Mouse (Mus musculus) cerebellum, adult 9-10 months (tissue): ENCODE measurements at regions not wholly inside any gene's neighbourhood (a gene's known extent, or its start where the extent isn't known, plus 50 kb on each side); places are given as distances from the start of the nearest gene placed in this dataset.

Experiments used
- DNase-seq: peaks from one replicate; pipeline ENCODE4 v3.0.0; 2022

DNA sequence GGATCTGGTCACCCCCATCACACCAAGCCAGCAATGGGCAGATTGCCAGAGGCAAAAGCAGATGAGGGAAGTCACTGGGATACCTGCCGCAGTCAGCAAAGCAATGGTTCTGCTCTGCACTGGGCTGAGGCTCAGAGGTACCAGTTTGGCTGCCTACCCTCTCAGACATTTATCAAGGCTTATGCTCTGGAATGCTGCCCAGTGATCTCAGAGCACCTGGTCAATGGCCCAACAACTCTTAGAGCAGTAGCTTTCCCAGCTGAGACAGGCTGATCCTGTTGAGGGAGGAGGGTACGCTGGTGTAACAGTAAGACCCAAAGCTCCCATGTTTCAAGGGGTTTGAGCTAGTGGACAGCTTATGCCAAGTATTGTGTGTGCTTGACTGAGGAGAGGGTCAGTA, 117.4 kb upstream of the Pitx1 start:
- no peak for DNase-seq

DNA sequence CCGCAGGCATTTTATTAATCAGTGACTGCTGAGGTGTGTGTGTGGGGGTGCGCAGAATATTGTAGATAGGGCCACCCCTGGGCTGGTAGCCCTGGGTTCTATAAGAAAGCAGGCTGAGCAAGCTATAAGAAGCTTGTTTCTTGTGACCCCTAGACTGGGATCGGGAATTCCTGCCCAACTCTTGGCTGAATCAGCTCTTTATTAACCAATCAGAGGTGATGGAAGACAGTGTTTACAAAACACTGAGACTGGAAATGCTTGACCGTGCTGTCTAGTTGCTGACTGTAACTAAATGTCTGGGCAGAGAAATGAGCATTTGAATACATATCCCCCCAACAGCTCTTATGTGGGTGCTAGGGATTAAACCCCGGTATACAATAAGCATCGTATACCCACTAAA, 114.8 kb upstream of the Pitx1 start:
- DNase-seq = no peak

DNA sequence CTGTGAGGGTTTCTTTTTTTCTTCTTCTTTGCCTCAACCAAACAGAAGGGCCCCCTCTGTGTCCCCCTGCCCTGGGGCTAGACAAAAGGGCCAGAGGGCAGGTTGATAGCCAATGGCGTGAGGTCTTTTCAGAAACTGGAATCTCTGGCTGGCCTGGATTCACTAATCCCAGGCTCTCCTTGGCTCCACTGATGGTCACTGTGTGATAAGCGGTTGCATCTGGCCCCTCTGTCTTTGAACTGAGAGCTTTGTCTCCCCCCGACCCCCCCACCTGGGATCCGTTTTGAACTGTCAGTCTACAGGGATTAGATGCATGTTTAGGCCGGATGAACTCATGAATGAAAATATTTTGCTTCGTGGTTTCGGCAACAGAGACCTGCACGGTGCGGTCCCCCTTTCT, 112.6 kb upstream of the Pitx1 start:
- DNase-seq = no peak

DNA sequence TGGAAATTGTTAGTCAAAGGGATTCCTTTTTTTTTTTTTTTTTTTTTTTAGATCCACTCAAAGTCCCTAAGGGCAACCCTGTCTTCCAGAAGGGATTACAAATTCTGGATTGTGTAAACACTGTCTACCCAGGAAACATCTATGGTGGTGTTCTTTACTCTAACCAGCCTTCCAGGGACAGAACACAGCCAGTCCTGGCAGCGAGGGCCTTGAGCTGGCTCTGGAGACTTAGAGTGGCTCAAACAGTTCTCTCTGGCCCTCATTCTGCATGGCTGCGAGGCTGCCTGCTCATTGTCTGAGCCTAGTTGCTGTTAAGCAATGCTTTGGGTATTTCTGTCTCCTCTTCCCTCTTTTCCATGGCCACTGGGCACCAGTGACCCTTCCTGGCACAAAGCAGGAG, 112.2 kb upstream of the Pitx1 start:
- DNase-seq = no peak

DNA sequence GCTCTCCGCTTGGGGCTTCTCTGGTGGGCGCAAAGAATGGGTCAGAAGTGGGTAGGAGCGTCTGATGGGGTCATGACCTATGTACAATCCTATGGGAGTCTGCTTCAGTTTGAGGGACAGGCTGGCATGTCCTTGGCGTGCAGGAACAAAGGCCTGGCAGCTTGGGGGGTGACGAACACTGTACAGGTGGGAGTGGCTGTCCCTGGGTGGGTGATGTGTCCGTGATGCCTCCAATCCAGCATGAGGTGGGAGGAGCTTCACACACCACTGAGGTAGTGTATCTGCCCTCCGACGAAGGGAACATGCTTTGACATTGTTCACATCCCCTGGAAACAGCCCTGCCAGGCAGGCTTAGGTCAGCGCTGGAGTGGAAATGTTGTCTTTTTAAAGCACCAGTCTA, 101.4 kb upstream of the Pitx1 start:
- no peak for DNase-seq

DNA sequence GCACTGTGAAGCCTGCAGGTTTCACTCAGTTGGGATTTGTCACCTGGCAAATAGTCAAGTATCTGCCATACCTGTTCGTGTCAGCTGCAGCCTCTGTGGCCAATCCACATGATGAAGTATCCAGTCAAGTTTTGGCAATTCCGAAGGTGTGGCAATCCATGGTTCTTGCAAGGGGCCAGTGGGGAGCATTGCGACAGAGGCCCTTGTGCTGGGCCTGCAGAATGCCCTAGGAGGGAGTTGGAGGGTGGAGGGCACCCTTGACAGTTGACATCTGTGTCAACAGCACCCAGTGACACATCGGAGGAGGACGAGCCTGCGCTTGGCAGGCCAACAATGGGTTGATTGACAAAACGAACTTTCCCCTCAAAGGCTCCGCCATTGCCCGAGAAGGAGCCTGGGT, 101.0 kb upstream of the Pitx1 start:
- no peak for DNase-seq

DNA sequence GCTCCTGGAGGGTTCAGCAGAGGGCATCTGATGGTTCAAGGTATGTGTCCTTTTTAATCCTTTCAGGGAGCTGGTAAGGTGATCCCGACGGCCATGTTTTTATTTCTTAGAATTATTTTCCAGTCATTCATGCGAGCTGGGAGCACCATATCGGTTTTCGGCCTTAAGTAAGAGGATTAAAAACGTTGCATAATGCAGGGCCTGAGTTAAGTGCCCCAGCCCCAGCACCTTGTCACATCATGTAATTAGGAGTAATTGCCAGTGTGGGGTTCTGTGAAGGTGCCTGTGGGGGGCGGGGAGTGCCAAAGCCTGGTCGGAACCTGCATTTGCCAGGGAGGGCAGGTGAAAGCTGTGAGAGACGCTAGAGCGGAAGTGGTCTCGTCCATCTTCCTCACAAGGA, 94.6 kb upstream of the Pitx1 start:
- DNase-seq = no peak

DNA sequence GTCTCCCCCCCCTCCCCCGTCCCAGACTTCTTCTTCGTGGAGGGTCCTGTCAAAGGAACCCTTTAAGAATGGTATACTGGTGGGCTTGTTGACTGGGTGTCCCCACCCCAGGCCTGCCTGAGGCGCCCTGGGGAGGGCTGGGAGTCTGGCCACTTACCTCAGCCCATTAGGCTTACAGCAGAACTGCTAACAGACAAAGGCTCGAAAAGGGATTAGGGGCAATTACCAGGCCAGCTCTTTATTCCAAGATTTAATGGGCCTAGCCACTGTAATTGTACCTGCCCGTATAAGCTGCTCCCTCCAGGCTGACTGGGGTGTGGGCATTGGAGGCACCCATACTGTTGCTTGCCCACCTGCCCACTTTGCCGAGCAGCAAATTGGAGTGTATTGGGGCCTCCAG, 93.8 kb upstream of the Pitx1 start:
- no peak for DNase-seq

DNA sequence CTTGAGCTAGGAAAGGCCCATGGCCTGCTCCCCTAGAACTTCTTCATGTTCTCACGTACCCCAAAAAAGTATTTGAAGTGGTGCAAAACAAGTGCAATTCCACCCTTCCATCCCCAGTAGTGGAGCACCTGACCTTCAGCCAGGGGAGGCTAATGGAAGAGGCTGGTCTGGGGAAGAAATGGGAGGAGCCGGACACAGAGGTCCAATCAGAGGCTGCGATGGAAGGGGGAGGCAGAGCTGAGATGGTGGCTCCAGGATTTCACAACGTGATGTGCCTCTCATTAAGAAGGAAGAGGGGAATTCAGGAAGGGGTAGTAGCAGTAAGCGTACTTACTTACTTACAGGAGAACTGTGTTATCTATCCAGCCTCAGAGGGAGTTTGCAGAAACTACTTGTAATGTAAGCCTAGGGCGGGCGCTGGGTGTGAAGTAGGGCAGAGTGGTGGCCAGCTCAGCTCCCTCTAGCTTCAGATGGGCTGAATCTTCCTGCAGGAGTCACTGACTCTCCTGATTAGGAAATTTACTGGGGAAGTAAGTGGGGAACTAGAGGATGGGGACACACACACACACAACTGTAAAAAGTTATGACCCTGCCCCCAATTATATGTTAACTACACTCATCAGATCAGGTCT, 87.6 kb upstream of the Pitx1 start:
- DNase-seq = no peak

DNA sequence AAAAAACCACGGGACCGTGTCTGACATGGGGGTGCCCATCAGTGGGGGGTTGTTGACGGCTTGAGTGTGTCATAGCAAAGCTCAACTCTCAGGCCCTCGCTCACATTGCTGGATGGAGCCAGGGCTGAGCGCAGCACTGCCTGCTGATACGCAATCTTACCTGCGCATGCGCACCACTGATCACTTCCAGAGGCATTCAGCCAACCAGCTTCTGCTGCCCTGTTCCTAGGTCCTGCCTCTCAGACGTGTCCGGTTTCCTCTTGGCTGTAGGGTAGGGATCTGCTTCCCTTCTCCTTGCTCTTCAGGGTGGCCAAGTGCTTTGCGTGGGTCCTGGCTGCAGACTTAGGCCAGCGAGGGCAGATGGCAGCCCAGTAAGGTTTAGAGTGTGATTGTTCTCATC, 81.3 kb upstream of the Pitx1 start:
- no peak for DNase-seq

DNA sequence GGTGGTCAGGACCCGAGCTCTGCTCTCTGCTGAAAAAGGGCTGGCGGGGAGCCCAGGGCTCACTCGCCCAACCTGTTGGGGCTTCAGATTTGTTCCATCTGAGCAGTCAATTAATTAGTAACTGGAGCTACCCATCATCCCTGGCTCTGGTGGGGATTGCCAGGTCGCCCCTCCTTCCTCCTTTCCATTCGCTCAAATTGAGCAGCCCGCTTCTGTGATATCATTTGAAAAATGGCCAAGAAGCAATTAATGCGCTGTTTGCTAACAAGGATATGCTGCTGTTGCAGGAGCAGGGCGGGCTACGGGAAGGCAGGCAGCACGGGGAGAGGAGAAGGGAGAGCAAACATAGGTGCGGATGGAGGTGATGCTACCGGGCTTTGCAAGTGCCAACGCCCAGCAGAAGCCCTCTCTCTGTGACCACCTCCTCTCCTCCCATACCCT, 76.3 kb upstream of the Pitx1 start:
- DNase-seq = no peak

DNA sequence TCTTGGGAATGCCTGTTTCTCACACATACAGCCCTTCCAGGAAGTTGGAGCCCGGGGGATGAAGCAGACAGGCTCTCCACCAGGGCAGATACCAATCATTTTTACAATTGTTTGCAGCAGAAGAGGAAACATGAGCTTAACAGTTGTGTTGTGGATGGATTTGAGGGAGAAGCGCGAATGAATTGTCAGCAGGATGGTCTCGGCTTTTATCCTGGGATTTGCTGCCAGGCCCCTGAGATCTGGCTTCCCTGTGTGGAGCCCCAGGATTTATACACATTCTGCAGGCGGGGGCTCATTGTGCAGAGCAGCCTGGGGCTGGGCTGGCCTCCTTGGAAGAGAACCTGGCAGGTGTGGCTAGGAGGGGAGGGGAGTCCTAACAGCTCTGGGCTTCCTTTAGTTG, 73.9 kb upstream of the Pitx1 start:
- DNase-seq = no peak

DNA sequence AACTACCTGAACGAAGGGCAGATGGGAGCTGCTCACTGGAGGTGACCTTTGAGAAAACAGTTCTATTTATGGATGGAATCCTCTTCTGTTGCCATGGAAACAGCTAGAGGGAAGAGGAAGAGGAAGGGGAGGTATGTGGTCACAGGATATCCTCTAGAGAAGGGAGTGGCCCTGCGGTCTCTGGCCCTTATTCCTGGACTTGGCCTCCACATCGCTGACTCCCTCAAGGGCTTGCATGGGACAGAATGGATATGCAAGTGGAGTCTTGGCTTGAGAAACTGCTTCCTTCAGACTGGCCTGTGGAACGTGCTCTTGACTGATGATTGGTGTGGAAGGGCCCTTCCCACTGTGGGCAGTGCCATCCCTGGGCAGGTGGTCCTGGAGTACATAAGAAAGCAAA, 68.9 kb upstream of the Pitx1 start:
- DNase-seq = no peak

DNA sequence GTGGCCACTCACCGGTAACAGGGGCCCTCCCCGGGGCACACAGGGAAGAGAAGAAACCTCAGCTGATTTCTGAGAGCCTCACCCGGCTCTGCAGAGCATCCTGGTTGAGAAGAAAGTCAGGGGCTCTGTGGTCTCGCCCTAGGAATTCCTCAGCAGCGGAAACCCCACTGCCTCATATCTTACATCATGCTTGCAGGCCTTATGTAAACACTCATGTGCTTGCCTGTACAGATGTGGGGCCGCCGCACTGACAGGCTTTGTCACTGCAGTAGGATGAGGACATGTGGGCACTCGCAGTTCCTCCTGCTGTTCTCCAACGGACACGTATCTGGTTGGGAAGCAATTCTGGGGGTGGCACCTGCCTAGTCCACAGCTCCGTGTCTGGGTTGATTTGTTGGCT, 66.3 kb upstream of the Pitx1 start:
- no peak for DNase-seq

DNA sequence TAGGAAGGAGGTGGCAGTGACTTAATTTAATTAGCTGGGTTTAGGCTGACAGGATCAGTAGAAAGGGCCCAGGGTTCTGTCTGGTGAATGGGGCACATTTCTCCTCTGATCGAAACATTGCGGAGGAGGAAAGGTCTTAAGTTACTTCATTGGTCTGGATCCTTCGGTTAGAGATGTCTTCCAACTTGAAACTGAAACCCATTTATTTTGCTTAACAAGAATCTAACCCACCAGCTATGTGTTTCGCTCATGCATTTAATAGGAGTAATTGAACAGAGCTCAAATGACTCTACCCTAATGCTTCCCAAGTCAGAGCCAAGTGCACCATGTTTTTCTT, 64.2 kb upstream of the Pitx1 start:
- DNase-seq = no peak

DNA sequence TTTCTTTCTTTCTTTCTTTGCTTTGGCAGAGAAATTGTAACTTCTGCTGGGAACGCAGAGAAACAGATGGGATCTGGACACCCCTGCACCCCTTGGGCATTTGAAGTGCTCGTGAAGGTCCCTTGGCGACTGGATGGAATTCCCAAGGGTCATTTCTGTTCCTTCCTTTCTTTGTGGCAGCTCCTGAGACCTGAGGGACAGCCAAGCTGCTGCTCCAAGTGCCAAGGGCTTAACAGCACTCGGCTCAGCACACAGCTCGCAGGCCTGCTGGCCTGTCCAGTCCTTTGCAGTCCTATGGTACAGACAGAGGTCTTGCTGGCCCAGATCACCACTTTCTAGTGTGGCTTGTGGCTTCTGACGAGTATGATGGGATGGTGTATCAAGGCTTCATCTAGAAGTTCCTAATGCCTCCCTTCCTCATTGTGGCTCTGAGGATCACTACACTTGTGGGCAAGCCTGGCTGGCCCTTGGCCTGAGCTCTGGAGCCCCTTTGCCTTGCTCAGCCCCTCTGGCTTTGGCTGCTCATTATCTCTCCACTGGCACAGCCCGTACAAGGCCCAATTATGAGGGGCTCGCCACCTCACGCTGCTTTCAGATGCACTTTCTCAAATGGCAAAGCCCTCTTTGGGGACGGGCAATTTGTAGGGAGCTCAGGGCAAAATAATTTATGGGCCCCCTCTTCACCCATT, 63.7 kb upstream of the Pitx1 start:
- DNase-seq = no peak

DNA sequence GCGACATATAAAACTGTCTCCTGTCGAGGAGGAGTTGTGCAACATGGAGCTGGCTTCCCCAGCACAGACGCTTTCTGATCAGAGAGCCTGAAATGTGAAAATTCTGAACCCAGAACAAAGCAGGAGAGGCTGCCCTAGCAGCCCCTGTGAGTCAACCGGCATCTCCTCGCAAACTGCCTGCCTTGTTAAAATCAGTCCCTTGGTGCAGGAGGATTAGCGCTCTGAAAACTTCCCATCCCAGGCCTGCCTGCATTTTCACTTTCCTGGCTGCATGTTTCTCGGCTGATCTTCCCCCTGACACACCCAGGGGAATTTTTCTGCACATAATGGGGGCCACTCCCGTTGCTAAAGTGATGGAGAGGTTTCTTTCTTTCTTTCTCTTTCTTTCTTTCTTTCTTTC, 63.0 kb upstream of the Pitx1 start:
- DNase-seq = no peak

DNA sequence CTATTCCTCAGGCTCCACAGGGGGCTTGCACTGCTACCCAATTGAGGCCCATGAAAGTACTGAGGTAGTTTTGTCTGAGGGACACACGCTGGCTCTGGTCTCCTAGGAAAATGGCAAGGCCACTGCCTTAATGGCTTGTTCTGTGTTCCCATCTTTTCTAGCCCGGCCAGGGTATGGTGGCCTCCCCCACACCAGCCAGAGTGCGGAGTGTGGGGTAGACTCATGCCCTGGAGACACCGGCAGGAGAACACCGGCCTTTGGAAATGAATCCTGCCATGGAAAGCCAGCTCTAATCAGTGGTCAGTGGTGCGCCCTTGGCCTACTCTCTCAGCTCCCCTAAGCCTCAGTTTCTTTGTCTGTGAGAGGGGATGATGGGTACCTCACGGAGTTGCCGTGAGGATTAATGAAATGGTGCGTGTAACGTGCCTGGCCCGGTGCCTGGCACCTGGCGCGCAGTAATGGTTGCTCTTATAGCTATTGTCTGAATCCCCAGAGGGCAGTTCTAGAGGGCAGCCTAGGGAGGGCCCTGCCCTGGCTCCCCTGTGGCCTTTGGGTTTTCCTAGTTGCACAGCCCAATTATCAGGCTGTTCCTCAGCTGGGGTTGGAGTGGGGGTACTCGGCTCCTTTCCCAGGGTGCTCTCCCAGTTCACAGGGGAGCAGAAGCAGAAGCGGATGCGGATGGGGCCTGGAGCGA, 62.4 kb upstream of the Pitx1 start:
- no peak for DNase-seq

DNA sequence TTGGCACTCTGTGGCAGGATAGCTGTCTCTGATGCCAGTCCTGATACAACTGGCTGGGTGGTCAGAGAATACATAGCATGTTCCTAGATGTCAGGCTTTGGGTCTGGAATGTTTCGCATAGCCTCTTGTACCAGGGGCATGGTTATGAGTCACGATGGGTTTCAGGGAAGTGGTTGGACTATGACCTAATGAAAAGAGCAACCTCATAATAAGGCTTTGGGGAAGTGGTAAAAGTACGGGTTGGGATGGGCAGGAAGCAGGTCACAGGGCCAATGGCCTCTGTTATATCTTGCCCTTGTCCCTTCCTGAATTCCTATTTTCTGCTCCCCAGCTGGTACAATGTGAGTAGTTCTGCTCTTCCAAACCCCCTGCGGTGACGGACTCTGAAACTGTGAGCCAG, 59.5 kb upstream of the Pitx1 start:
- DNase-seq = no peak

DNA sequence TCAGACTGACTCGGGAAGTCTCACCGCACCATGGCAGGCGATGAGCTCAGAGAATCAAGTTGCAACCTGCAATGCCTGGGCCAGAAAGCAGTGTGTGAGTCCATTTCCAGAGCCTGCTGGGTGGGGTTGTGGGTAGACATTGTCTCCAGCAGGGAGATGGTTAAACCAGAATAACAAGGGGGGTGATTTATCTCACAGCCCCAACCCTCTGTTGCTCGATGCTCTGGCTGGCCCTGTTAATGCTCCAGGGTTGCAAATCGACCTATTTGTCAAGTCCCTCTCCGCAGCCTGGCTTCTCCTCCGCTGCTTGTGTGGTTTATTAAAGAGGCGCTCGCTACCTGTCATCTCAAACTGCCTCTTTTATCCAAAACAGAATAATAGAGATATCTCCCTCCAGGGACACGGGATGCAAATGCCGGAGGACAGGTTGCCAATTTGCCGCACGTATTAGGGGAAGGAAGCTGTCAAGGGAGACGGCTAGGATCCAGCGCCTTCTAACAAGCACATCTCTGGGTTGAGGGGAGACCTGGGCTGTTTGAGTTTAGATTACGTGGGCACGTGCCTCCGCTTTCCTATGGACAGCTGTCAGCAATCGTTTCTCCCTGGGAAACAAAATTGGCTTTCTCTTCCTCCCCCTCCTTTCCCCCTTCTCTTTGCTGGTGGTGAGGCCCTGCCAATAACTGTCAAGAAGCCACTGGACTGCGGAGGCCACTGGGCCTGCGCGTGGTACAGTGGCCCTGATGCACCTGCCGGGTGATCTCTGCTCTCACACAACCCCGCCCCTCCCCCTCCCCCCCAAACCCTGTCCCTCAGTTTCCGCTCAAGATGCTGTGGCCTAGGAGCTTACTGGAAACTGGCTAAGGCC, 57.4 kb upstream of the Pitx1 start:
- DNase-seq = no peak

DNA sequence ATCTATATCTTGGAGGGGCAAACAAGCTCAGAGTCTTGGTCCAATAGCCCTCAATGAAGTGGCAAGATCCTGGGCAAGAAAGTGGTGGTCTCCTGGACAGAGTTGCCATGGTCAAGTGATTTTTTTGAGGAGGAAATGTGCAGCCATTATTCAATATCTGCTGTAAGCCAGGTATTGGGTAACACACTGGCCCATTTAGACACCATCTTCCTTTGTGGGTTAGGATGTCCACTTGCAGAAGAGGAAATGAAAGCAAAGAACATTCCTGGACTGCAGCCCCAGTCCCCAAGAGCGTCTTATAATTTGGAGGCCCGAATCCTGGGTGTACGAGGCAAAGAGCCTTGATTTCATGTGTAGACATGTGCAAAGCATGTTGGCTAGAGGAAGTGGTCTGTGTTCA, 56.3 kb upstream of the Pitx1 start:
- DNase-seq = no peak

DNA sequence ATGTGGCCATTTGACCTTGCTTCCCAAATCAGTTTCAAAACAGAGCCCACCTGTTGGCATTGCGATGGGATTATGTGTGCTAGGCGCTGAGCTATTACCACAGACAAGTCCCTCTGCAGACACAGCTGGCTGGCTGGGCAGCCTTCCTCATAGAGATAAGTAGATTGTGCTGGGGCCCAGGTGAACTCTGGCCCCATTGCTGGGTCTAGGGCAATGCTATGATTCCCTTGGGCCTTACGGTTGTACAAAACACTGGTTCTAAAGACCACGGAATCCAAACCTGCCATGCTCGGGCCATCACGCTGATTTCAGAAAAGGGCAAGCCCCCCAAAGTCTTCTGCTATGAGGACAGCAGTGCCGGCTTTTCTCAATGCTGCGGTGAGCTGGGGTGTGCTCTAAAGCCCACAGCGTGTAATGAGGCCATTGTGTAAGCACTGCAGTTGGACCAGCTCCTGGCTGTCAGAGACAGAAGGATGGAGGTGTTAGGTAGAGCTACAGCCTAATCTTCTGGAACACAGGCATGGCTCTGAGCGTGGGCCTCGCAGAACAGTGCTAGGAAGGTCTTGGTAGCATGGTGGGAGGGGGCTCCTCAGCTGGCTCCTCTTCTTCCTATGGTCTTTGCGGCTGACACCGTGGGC, 51.2 kb upstream of the Pitx1 start:
- DNase-seq = no peak
